Mouse (Mus musculus) kidney, embryonic 16.5 days (tissue): ENCODE data around the gene Iffo2. TPM values are rescaled to one million over a fixed set of nuclear protein-coding genes. Genes with fewer than 3 reads are reported as not detected.
A peak's percentile ranks its signal among the peaks of the same experiment; 100 is the strongest.

Experiments
- ATAC-seq: fragments of 200-750 bp; cut with Nextera tagmentation; 2 replicates; pipeline ENCODE4 v1.8.0; 2017; ENCODE audit warnings: moderate TSS enrichment; ENCODE audit not compliant: low FRiP score, low TSS enrichment
- H3K27ac ChIP-seq: fragments of 300-500 bp; sonication (generic); 2 replicates; pipeline ENCODE4 v1.5.1; 2014; ENCODE audit warnings: low read length
- H3K27me3 ChIP-seq: fragments of 300-500 bp; sonication (generic); 2 replicates; pipeline ENCODE4 v1.6.1; 2014; ENCODE audit warnings: low read length, control low read depth, mixed read lengths; ENCODE audit not compliant: insufficient read depth
- H3K36me3 ChIP-seq: fragments of 300-500 bp; sonication (generic); 2 replicates; pipeline ENCODE4 v1.6.1; 2014; ENCODE audit warnings: low read length, control low read depth, mixed read lengths; ENCODE audit not compliant: insufficient read depth
- H3K4me1 ChIP-seq: fragments of 300-500 bp; sonication (generic); 2 replicates; pipeline ENCODE4 v1.6.1; 2014; ENCODE audit warnings: low read length, control low read depth, mixed read lengths; ENCODE audit not compliant: insufficient read depth
- H3K4me2 ChIP-seq: fragments of 300-500 bp; sonication (generic); replicated peaks from 2 replicates; pipeline ENCODE4 v1.6.1; 2014; ENCODE audit warnings: low read depth, low read length
- H3K4me3 ChIP-seq: fragments of 300-500 bp; sonication (generic); 2 replicates; pipeline ENCODE4 v1.5.1; 2014; ENCODE audit warnings: mild to moderate bottlenecking, low read length
- H3K9ac ChIP-seq: fragments of 300-500 bp; sonication (generic); replicated peaks from 2 replicates; pipeline ENCODE4 v1.6.1; 2014; ENCODE audit warnings: low read length
- H3K9me3 ChIP-seq: fragments of 300-500 bp; sonication (generic); 2 replicates; pipeline ENCODE4 v1.6.1; 2016; ENCODE audit warnings: low read length, control low read depth
- WGBS: fragments of 180-500 bp; shearing (Covaris S2); extraction: QIAGEN DNeasy Blood & Tissue Kit; methylation state at CpG from one replicate; pipeline ENCODE4 v1.1.7; 2014; 5-methylcytosine and 5-hydroxymethylcytosine counted together
- polyA plus RNA-seq: library from polyadenylated mRNA; unstranded; fragments of >200 nt; fragmentation: Nextera tagmentation; extraction: Ambion mirVana; gene quantifications from 2 replicates; pipeline ENCODE4 v1.2.1, GENCODE M21; 2015

Gene Iffo2
- polyA plus RNA-seq, 1 experiment from 2014 or later: 3.7 TPM

DNA sequence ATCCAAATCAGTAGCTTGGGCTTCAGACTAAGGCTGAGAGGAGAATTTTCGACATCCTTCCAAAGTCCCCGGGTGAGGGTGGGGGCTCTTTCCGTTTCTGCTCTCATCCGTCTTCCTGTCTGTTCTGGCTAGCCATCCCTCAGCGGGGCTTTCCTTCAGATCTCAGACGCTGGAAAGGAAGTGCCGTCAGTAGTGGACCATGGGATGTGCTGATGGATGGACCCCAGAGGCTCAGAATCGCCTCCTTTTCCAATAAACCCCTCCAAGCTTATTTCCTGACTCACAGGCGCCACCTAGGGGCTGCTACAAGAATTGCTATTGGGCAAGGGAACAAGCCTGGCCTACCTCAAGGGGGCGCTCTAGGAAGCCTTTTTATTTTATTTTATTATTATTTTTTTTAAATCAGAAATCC is 81.2 kb downstream of the Iffo2 start:
- H3K9me3 ChIP-seq: peaks cover 5% of the 10 kb centered on the region; the same call in 1 of the 2 replicates
- peak overlapping the region; percentile 31; the same call in 1 of the 2 replicates for H3K4me2 ChIP-seq
- 1% methylated on average over 10 of the region's 10 CpGs for WGBS
- peak overlapping the region; percentile 36; the same call in 1 of the 2 replicates for H3K27ac ChIP-seq
- H3K4me3 ChIP-seq: peak overlapping the region; percentile 20; the same call in 1 of the 2 replicates
- H3K4me1 ChIP-seq: peaks cover 17% of the 10 kb centered on the region
- H3K36me3 ChIP-seq: peaks cover 36% of the 10 kb centered on the region
- no peak overlapping the region for H3K9ac ChIP-seq
- ATAC-seq: 0 out of 2 replicates have a peak, but pooled peaks have one; percentile 65
- H3K27me3 ChIP-seq: no peaks in the 10 kb centered on the region

DNA sequence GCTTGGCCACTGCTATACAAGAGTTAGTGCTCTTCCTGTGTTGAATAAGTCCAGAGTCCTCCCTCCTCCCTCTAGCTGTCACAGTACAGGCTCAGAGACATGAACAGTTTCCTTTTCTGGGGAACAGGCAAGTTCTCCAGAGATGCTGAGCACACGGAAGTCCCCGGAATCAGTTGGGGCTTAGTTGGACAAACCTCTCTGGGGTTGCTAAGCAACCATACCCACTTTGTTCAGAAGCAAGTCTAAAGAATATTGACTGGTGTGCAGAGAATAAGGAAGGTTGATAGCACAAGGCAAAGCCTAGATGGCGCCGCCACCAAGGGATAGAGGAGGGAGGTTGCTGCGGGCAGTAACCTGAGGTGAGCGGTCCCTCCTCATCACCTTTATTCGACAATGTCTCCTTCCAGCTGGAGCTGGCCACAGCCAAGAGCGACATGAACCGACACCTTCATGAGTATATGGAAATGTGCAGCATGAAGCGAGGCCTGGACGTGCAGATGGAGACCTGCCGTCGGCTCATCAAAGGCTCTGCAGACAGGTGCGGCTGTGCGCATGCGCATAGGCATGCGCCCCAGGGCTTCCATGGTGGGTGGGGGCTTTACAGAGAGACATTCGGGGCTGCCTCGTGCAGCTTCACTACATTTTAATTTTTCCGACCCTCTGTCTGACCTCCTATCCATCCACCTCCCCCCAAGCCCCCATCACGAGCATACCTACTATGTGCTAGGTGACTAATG is 84.3 kb downstream of the Iffo2 start:
- peaks cover 25% of the 10 kb centered on the region for H3K36me3 ChIP-seq
- no peak overlapping the region for H3K4me2 ChIP-seq
- ATAC-seq: no peak
- peaks cover 5% of the 10 kb centered on the region; the same call in 1 of the 2 replicates for H3K9me3 ChIP-seq
- no peak overlapping the region for H3K9ac ChIP-seq
- H3K27me3 ChIP-seq: no peaks in the 10 kb centered on the region
- no peak overlapping the region for H3K27ac ChIP-seq
- WGBS: 89% methylated on average over 21 of the region's 21 CpGs
- peaks cover 23% of the 10 kb centered on the region for H3K4me1 ChIP-seq
- H3K4me3 ChIP-seq: no peak overlapping the region

DNA sequence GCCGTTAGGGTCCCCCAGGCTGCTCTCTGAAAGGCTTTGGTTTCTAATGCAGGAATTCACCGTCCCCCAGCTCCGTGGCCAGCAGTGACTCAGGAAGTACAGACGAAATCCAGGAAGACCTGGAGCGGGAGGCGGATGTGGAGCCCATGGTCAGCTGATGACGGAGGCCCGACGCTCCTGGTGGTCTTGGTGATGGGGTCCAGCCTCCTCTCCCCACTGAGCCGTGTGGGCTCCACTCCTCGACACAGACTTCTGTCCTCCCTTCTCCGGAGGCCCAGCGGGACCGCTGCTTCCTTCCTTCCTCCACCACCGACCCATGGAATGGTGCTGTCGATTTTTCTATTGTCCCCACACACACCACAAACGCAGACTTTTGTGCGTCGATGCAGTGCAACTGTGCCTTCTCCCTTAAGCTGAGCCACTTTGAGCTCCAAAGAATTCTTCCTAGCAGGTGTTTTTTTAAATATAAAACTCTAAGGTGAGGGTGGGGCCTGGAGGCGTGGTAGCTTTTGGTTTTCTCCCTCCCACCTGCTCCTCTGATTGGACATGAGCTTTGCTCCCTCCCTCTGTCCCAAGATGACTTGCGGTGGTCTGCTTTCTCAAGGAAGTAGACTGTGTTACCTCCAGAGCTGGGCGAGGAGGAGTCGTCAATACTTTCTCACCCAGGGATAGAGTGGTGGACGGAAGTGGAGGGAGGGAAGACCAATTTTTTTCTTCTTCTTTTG is 86.1 kb downstream of the Iffo2 start:
- peak; percentile 87 for ATAC-seq
- peaks cover 5% of the 10 kb centered on the region; the same call in 1 of the 2 replicates for H3K9me3 ChIP-seq
- peaks cover 17% of the 10 kb centered on the region for H3K4me1 ChIP-seq
- peak overlapping the region; percentile 53 for H3K4me3 ChIP-seq
- no peaks in the 10 kb centered on the region for H3K27me3 ChIP-seq
- peak overlapping the region; percentile 70 for H3K9ac ChIP-seq
- peaks cover 21% of the 10 kb centered on the region for H3K36me3 ChIP-seq
- H3K4me2 ChIP-seq: peak overlapping the region; percentile 70
- H3K27ac ChIP-seq: peak overlapping the region; percentile 79
- 12% methylated on average over 24 of the region's 24 CpGs for WGBS

DNA sequence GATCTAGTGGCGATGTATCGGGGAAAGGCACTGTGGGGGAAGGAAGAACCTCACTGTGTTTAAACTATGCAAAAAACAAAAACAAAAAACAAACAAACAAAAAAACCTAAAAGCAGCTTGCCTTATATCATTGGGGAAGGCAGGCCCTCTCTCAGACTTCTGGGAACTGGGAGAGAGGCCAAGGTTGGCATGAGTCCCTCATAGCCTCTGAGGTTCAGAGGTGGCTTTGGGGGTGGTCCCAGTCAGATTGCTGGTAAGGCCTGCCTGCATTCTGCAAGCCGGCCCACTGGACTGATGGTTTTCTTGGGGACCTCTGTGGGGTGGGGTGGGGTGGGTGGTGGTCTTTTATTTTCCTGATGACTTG is 86.6 kb downstream of the Iffo2 start:
- 63% methylated on average over 3 of the region's 3 CpGs for WGBS
- Histone ChIP-seq H3K4me3 (peak overlapping the region; percentile 53), H3K36me3 (peaks cover 21% of the 10 kb centered on the region), H3K9ac (peak overlapping the region; percentile 6; the same call in 1 of the 2 replicates), H3K4me2 (peak overlapping the region; percentile 70), H3K4me1 (peaks cover 15% of the 10 kb centered on the region), H3K27ac (peak overlapping the region; percentile 79), H3K9me3 (peaks cover 5% of the 10 kb centered on the region; the same call in 1 of the 2 replicates), H3K27me3 (no peaks in the 10 kb centered on the region)
- no peak for ATAC-seq

DNA sequence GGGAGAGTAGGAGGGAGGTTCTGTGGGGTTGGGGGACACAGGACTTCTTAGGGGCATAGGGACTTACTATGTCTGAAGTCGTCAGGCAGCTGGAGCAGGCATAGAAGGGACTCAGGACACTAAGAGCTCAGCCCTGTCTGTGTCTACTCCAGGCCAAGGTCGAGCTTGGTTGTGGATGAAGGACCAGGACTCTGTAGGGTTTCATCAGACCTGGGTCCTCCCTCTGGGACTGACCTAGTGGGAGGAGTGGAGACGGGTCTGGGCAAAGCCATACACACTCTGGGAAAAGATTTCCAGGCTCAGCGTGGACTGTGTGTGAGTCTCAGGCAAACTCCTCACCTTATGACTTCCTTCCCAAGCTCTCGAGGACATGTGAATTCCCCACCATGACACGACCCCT is 89.4 kb downstream of the Iffo2 start:
- H3K4me1 ChIP-seq: peaks cover 30% of the 10 kb centered on the region
- H3K4me3 ChIP-seq: no peak overlapping the region
- 78% methylated on average over 6 of the region's 6 CpGs for WGBS
- peaks cover 3% of the 10 kb centered on the region; the same call in 1 of the 2 replicates for H3K36me3 ChIP-seq
- no peak overlapping the region for H3K9ac ChIP-seq
- no peaks in the 10 kb centered on the region for H3K27me3 ChIP-seq
- no peak for ATAC-seq
- no peaks in the 10 kb centered on the region for H3K9me3 ChIP-seq
- H3K27ac ChIP-seq: no peak overlapping the region
- no peak overlapping the region for H3K4me2 ChIP-seq

DNA sequence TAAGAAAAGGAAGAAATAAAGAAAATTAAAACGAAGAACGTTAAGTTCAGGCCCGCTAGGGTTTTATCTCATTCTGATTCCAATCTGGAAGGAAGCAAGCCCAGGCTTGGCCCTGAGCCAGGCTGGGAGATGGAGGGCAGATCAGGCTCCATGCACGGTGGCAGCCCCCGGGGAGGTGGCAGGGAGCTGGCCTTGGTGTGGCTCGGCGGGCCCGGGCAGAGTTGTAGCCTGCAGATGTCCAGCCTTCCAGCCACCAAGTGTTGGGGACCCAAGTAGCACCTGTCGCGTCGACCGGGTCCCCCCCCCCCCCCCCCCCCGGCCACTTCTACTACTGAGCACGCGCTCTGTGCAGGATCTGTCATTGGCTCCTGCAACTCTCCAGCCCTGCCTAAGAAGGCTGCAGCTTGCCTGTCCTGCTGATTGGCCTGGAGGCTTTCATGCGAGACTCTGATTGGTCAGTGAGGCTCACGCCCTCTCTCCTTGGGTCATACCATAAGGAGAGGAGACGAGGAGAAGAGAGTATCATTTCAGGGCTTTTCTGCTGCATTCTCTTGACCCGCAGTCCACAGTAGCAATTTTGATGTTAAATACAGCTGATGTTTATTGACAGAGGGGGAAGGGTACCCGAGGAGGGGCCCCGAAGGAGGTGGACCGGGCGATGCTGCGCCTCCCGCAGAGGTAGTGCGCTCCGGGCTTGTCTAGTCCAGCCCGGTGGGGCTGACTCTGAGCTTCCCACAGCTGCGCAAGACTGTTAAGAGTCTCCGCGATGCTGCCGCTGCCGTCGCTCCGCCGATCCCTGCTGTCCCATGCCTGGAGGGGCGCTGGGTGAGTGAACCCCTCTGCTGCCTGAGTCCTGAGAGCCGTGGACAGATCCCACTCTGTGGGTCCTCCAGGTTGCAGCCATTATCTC is 92.3 kb downstream of the Iffo2 start, which contains the start of gene Aldh4a1:
Gene Aldh4a1, plus strand, starts transcription at position 494 of the 910 bp plus-strand sequence.
- H3K27me3 ChIP-seq: no peaks in the 10 kb centered on the region
- ATAC-seq: peak; percentile 99
- peak within 1 kb of the TSS; percentile 75 for H3K4me3 ChIP-seq
- peaks cover 19% of the 10 kb centered on the region for H3K4me1 ChIP-seq
- no peaks in the 10 kb centered on the region for H3K9me3 ChIP-seq
- H3K27ac ChIP-seq: peak within 1 kb of the TSS; percentile 90
- peak within 1 kb of the TSS; percentile 85 for H3K4me2 ChIP-seq
- 0% methylated on average over 36 of the region's 38 CpGs for WGBS
- no peaks in the 10 kb centered on the region for H3K36me3 ChIP-seq
- peak within 1 kb of the TSS; percentile 73 for H3K9ac ChIP-seq

DNA sequence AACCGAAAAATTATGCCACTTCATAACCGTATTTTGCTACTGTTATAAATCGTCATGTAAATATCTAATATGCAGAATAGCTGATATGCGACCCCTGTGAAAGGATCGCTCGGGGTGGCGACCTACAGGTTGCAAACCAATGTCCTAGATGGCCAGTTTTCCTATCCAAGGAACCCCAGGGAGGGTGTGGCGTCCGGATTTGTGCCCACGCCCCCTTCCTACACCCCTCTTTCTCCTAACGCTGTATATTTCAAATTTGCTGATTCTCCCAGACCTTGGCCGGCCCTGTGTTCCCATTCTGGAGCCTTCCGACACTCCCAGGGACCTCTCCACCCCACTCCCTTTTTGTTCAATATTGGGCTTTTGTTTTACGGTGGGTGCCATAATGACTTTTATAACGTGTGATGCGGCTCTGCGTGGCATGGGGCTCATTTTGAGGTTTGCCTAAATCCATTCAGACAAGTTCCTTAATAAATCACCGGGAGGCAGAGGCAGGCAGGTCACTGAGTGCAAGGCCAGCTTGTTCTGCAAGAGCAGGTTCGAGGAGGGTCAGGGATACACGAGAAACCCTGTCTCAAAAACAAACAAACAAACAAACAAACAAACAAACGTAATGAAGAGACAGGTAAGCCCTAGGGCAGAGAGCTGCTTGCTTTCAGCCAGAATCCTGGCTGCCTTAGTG is 93.2 kb downstream of the Iffo2 start:
- peak overlapping the region; percentile 90 for H3K27ac ChIP-seq

DNA sequence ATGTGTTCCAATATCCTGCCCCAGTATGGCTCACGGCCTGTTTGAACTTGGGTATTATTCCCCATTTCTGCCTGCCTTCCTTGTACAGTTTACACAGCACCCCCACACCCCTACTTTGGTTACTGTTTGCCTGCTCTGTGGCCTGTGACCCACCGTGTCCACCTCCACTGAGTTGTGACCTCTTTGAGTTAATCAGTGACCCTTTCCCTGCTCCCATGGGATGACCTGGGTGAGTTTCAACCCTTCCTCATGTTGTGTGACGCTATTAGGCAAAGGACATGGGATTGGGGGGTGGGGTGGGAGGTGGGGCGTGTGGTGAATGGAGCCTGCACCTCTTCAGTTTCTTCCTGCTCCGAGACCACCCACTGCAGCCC is 93.8 kb downstream of the Iffo2 start:
- Histone ChIP-seq H3K4me3 (peak overlapping the region; percentile 75), H3K4me2 (peak overlapping the region; percentile 85), H3K4me1 (peaks cover 19% of the 10 kb centered on the region), H3K9me3 (no peaks in the 10 kb centered on the region), H3K9ac (peak overlapping the region; percentile 73), H3K27ac (peak overlapping the region; percentile 90), H3K27me3 (no peaks in the 10 kb centered on the region), H3K36me3 (0 out of 2 replicates have a peak, but pooled peaks cover 4% of the 10 kb centered on the region)
- WGBS: 27% methylated on average over 5 of the region's 5 CpGs
- ATAC-seq: peak; percentile 44

More for the DNA sequence above, 93.2 kb downstream of the Iffo2 start:
- Histone ChIP-seq H3K4me2 (peak overlapping the region; percentile 85), H3K9me3 (no peaks in the 10 kb centered on the region), H3K36me3 (0 out of 2 replicates have a peak, but pooled peaks cover 4% of the 10 kb centered on the region), H3K27me3 (no peaks in the 10 kb centered on the region), H3K9ac (peak overlapping the region; percentile 73), H3K4me3 (peak overlapping the region; percentile 75), H3K4me1 (peaks cover 19% of the 10 kb centered on the region)
- no peak for ATAC-seq
- 11% methylated on average over 21 of the region's 21 CpGs for WGBS
